In genomic region chr2:155308936-155309592, GRCm38 (mm10) we compare ENCODE assay signal across 7 mouse cellular contexts. TPM values are rescaled to one million over a fixed set of nuclear protein-coding genes. Genes with fewer than 3 reads are reported as not detected.
DNase-seq lines count a peak whose midpoint lies in the region; ATAC-seq and TF ChIP-seq lines count a peak whose summit lies in the region.

No protein-coding gene starts in this region.

- H3K9ac ChIP-seq in embryonic facial prominence, embryonic 12.5 days = no peak overlapping the region
- H3K9ac ChIP-seq in heart, embryonic 16.5 days (ENCODE audit: low read length) = no peak overlapping the region

- no peak for ATAC-seq in G1E (ENCODE audit: extremely low read depth, insufficient number of reproducible peaks, low FRiP score, poor library complexity, severe bottlenecking)
- peak; percentile 64; the same call in 1 of the 2 replicates for ATAC-seq in embryonic facial prominence, embryonic 12.5 days (ENCODE audit: insufficient number of reproducible peaks, insufficient read depth, low FRiP score, low TSS enrichment)
- ATAC-seq in heart, embryonic 16.5 days (replicated peaks; ENCODE audit: extremely low read depth, insufficient read depth, low FRiP score) = peak; percentile 70

- WGBS in embryonic facial prominence, embryonic 12.5 days = 29% methylated on average over 3 of the region's 3 CpGs
- WGBS in heart, embryonic 16.5 days = 23% methylated on average over 3 of the region's 3 CpGs
- 50% methylated on average over 3 of the region's 3 CpGs for WGBS in small intestine, adult 2 months

- H3K4me1 ChIP-seq in G1E (ENCODE audit: insufficient read depth, low read depth, low read length) = peaks cover 8% of the 10 kb centered on the region
- peaks cover 7% of the 10 kb centered on the region; the same call in 1 of the 2 replicates for H3K4me1 ChIP-seq in embryonic facial prominence, embryonic 12.5 days
- peaks cover 10% of the 10 kb centered on the region for H3K4me1 ChIP-seq in heart, embryonic 16.5 days (ENCODE audit: control insufficient read depth, insufficient read depth, low read length)
- no peaks in the 10 kb centered on the region for H3K4me1 ChIP-seq in small intestine, adult 2 months (ENCODE audit: control insufficient read depth, insufficient read depth, insufficient read length, low read length)

- peaks cover 72% of the 10 kb centered on the region for H3K36me3 ChIP-seq in G1E (replicated peaks)
- peaks cover 26% of the 10 kb centered on the region; the same call in 1 of the 2 replicates for H3K36me3 ChIP-seq in embryonic facial prominence, embryonic 12.5 days
- peaks cover 19% of the 10 kb centered on the region for H3K36me3 ChIP-seq in heart, embryonic 16.5 days (ENCODE audit: control insufficient read depth, insufficient read depth)
- peaks cover 18% of the 10 kb centered on the region for H3K36me3 ChIP-seq in small intestine, adult 2 months (ENCODE audit: control insufficient read depth, insufficient read depth, low read length)

- no peak overlapping the region for H3K4me3 ChIP-seq in G1E (ENCODE audit: low read depth, low read length)
- H3K4me3 ChIP-seq in embryonic facial prominence, embryonic 12.5 days = no peak overlapping the region
- no peak overlapping the region for H3K4me3 ChIP-seq in heart, embryonic 16.5 days (ENCODE audit: low read length)
- H3K4me3 ChIP-seq in small intestine, adult 2 months (ENCODE audit: low read depth, low read length) = no peak overlapping the region

- TF ChIP-seq CTCF in G1E (IDR thresholded peaks at IDR 0.05; ENCODE audit: low read depth, low read length) = no peak
- no peak for TF ChIP-seq CTCF in small intestine, adult 2 months (IDR thresholded peaks at IDR 0.05; ENCODE audit: extremely low read depth, insufficient read length, insufficient replicate concordance, low read depth, low read length)

- H3K27me3 ChIP-seq in G1E (ENCODE audit: insufficient read depth, low read length) = no peaks in the 10 kb centered on the region
- no peaks in the 10 kb centered on the region for H3K27me3 ChIP-seq in embryonic facial prominence, embryonic 12.5 days
- no peaks in the 10 kb centered on the region for H3K27me3 ChIP-seq in heart, embryonic 16.5 days (ENCODE audit: control insufficient read depth, insufficient read depth, low read length)
- no peaks in the 10 kb centered on the region for H3K27me3 ChIP-seq in small intestine, adult 2 months (ENCODE audit: control insufficient read depth, insufficient read depth, low read length)

- H3K27ac ChIP-seq in embryonic facial prominence, embryonic 12.5 days = peak overlapping the region; percentile 69
- peak overlapping the region; percentile 81 for H3K27ac ChIP-seq in heart, embryonic 16.5 days (ENCODE audit: low read length)
- peak overlapping the region; percentile 82 for H3K27ac ChIP-seq in small intestine, adult 2 months (ENCODE audit: insufficient read depth, low read depth, low read length)

- peak; percentile 15 for DNase-seq in A20 (ENCODE audit: low read depth, low spot score)
- DNase-seq in G1E (ENCODE audit: low spot score) = peak; percentile 6
- peak; percentile 31 to 57 for DNase-seq in lung, adult 18-20 months
- no peak for DNase-seq in urinary bladder, postnatal 4 days (ENCODE audit: low spot score in 2 of 2)

- H3K9me3 ChIP-seq in G1E (replicated peaks) = no peaks in the 10 kb centered on the region
- no peaks in the 10 kb centered on the region for H3K9me3 ChIP-seq in embryonic facial prominence, embryonic 12.5 days
- no peaks in the 10 kb centered on the region for H3K9me3 ChIP-seq in heart, embryonic 16.5 days (replicated peaks; ENCODE audit: control insufficient read depth, low read length)

- H3K4me2 ChIP-seq in embryonic facial prominence, embryonic 12.5 days (replicated peaks) = peak overlapping the region; percentile 7; the same call in 1 of the 2 replicates
- peak overlapping the region; percentile 6; the same call in 1 of the 2 replicates for H3K4me2 ChIP-seq in heart, embryonic 16.5 days (ENCODE audit: low read depth, low read length)

- no peak for TF ChIP-seq POLR2A in small intestine, adult 2 months (IDR thresholded peaks at IDR 0.05; ENCODE audit: low read depth, low read length)

RNA-seq across cellular contexts. Expression of gene Map1lc3a, which starts 33.0 kb away (rescaled TPM):
- not detected in 2 replicates for total RNA-seq in G1E (2014; fragmentation: Nextera tagmentation)
- total RNA-seq in G1E (2017) = 2.3 and 9.6 TPM in 2 replicates
- 7.1 and 10.4 TPM in 2 replicates for polyA plus RNA-seq in G1E (2012)
- polyA plus RNA-seq in embryonic facial prominence, embryonic 12.5 days (2016; fragmentation: Nextera tagmentation; extraction: Ambion mirVana) = 232 and 241 TPM in 2 replicates
- polyA plus RNA-seq in heart, embryonic 16.5 days (2015; fragmentation: Nextera tagmentation; extraction: Ambion mirVana) = 427 and 460 TPM in 2 replicates
- 85.8 and 215 TPM in 2 replicates for polyA plus RNA-seq in small intestine, adult 2 months (2012; rRNA removed)

RNA-seq across cellular contexts. Expression of gene Pigu, which starts 48.2 kb away (rescaled TPM):
- 43.3 and 49.1 TPM in 2 replicates for total RNA-seq in G1E (2014; fragmentation: Nextera tagmentation)
- 28.5 TPM in 2 replicates for total RNA-seq in G1E (2017)
- polyA plus RNA-seq in G1E (2012) = 12.3 and 13.0 TPM in 2 replicates
- 45.1 and 46.1 TPM in 2 replicates for polyA plus RNA-seq in embryonic facial prominence, embryonic 12.5 days (2016; fragmentation: Nextera tagmentation; extraction: Ambion mirVana)
- polyA plus RNA-seq in heart, embryonic 16.5 days (2015; fragmentation: Nextera tagmentation; extraction: Ambion mirVana) = 56.5 and 59.2 TPM in 2 replicates
- 13.7 and 26.2 TPM in 2 replicates for polyA plus RNA-seq in small intestine, adult 2 months (2012; rRNA removed)

Comparison
In these comparisons a context has a peak if more than half of its experiments do, and no peak if none do; other contexts are left out.
1. DNase-seq: peak in A20 (single experiment), G1E (single experiment) and lung, adult 18-20 months (2 of 2); none in urinary bladder, postnatal 4 days (0 of 2).
2. Peak in every context shown above with its lines, with median percentiles within 50 percentile points of each other: H3K27ac ChIP-seq.